Mouse (Mus musculus) cerebellum, adult (tissue): ENCODE data around the gene Vinac1.
"Not testable (repeated sequence)": the region's sequence is repeated elsewhere in the genome, so short reads cannot be mapped to it uniquely, and the experiment has no call there.

Source experiments
- ATAC-seq: cut with Nextera tagmentation; 2 replicates; pipeline ENCODE4 v1.9.2; 2017; ENCODE audit warnings: mild to moderate bottlenecking, moderate library complexity, mixed read lengths; ENCODE audit not compliant: insufficient number of reproducible peaks, low FRiP score, low TSS enrichment

Gene Vinac1

GRCm38 (mm10) chr2:129046172-129046845, 1.7 kb downstream of the Vinac1 start:
- ATAC-seq: no peak

GRCm38 (mm10) chr2:129040567-129040966, 7.4 kb downstream of the Vinac1 start:
- ATAC-seq: no peak

- peak; percentile 71 for ATAC-seq
Observed at GRCm38 (mm10) chr2:129038937-129039631, 8.9 kb downstream of the Vinac1 start.

- ATAC-seq: 0 out of 2 replicates have a peak, but pooled peaks have one; percentile 12
Observed at GRCm38 (mm10) chr2:129038426-129038936, 9.5 kb downstream of the Vinac1 start.

GRCm38 (mm10) chr2:129035381-129035780, 12.6 kb downstream of the Vinac1 start:
- ATAC-seq: no peak

- ATAC-seq: no peak
Observed at GRCm38 (mm10) chr2:129024820-129025219, 23.2 kb downstream of the Vinac1 start.

- no peak for ATAC-seq
Observed at GRCm38 (mm10) chr2:129020106-129020505, 27.9 kb downstream of the Vinac1 start.

- ATAC-seq: not testable (repeated sequence)
Observed at GRCm38 (mm10) chr2:129008867-129009266, 39.1 kb downstream of the Vinac1 start.

- ATAC-seq: no peak
Observed at GRCm38 (mm10) chr2:129006194-129006749, 41.7 kb downstream of the Vinac1 start.

- no peak for ATAC-seq
Observed at GRCm38 (mm10) chr2:129004872-129005271, 43.1 kb downstream of the Vinac1 start.

GRCm38 (mm10) chr2:128984746-128985145, 63.2 kb downstream of the Vinac1 start:
- ATAC-seq: no peak; the same call in 1 of the 2 replicates

- no peak for ATAC-seq
Observed at GRCm38 (mm10) chr2:128975572-128975971, 72.4 kb downstream of the Vinac1 start.
